Mouse (Mus musculus) Patski (cell line): ENCODE measurements at regions not wholly inside any gene's neighbourhood (a gene's known extent, or its start where the extent isn't known, plus 50 kb on each side); places are given as distances from the start of the nearest gene placed in this dataset.
A peak's percentile ranks its signal among the peaks of the same experiment; 100 is the strongest.

Source experiments
- ATAC-seq: fragments of 100-300 bp; one replicate; pipeline ENCODE4 v1.8.0; 2021
- CTCF ChIA-PET: fragments of 350-600 bp; sonication (Branson Sonifier 250); formaldehyde crosslinking; loops from one replicate; lab custom pipeline; 2022; ENCODE audit warnings: inconsistent platforms; lab: Charles Lee
- POLR2A ChIA-PET: fragments of 350-600 bp; sonication (Branson Sonifier 250); formaldehyde crosslinking; loops from one replicate; lab custom pipeline; 2022; ENCODE audit warnings: antibody characterized with exemption, inconsistent platforms; lab: Charles Lee
- DNase-seq: peaks from one replicate; pipeline ENCODE4 v3.0.0-alpha.2; 2011; ENCODE audit warnings: low read depth, low spot score
- H3K27me3 ChIP-seq: fragments of 371-371 bp; one replicate; pipeline ENCODE4 v1.5.1; 2021
- CTCF ChIP-seq: fragments of 100-300 bp; IDR thresholded peaks from one replicate; pipeline ENCODE4 v1.5.1; 2021
- in situ Hi-C: fragments of 300-500 bp; cut with MboI; formaldehyde crosslinking; loops from 3 replicates; pipeline ENCODE4 v1.11.1; 2018; ENCODE audit warnings: low pct_unique_long_range_greater_than_20kb, mixed read lengths

DNA sequence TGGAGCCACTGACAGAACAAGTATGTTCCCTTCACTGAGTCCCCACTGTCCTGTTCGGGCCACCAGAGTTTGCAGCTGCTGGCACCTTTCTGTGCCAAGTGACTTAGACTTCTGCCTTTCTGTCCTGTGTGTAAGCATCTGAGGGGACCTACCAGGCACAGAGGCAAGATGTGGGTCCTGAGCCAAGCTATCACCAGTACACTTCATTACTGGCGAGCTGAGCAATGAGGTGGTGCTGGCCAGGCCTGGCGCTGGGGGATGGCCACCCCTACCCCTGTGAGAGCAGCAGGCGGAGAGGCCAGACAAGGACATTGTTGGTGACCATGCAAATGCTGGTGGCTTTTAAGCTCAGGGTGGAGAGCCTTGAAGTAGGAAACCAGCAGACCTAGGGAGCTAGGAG lies 87.6 kb upstream of the Mrps6 start:
- in situ Hi-C loops = no loop called here
- no peak for DNase-seq
- ATAC-seq = no peak
- H3K27me3 ChIP-seq = no peaks in the 10 kb centered on the region
- no peak for TF ChIP-seq CTCF
- CTCF ChIA-PET = interaction anchor here (1.0 to 2.1 kb wide), 4 partner anchors 8 to 316 kb away, joined by 3 to 6 read pairs (median 3); no protein-coding TSS in a partner anchor
- POLR2A ChIA-PET = interaction anchor here (0.8 to 1.2 kb wide), 4 partner anchors 24 to 92 kb away, joined by 3 to 4 read pairs (median 3); no protein-coding TSS in a partner anchor

DNA sequence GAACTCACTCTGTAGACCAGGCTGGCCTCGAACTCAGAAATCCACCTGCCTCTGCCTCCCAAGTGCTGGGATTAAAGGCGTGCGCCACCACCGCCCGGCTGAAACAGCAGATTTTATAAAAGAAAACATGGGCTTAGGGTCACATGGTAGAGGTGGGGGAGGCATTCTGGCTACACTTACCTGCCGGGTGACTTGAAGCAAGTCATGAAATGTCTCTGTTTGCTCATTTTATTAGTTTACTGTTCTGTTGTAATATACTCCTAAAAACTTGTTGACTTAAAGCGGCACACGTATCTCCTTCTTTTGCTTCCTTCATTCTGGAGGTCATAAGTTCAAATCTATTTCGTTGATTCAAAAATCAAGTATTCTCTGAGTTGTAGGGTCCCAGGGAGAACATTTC lies 84.9 kb upstream of the Mrps6 start:
- in situ Hi-C loops = no loop called here
- POLR2A ChIA-PET = no interaction called here

DNA sequence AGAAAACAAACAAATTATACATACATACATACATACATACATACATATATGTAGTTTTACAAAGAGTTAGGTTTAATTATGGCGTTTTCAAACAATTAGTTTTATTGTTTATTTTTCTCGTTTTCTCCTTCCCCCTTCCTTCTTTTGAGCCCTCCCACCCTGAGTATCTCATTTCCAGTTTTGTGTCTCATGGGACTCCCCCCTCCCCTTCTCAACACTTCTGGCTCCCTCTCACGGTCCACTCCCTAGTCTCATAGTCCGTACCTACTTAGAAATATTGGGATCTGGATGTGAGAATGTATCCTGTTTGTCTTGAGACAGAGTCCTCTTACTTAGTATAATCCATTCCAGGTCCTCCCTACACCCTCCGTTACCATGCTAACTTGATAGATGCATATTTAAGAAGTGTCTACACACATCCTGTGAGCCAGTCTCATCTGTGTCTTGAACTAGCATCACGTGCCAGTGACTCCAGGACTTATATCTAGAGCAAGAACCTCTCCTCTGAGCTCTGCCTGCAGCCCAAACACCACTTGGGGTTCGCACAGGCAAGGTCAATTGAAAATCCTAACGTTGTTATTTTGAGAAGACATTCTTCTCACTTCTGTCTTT lies 81.8 kb upstream of the Mrps6 start:
- POLR2A ChIA-PET = no interaction called here
- ATAC-seq (no peak), DNase-seq (no peak)
- CTCF ChIA-PET = no interaction called here
- no peak for TF ChIP-seq CTCF
- H3K27me3 ChIP-seq = no peaks in the 10 kb centered on the region
- in situ Hi-C loops = no loop called here

More for the DNA sequence above, 84.9 kb upstream of the Mrps6 start:
- ATAC-seq (no peak), DNase-seq (no peak)
- no peak for TF ChIP-seq CTCF
- CTCF ChIA-PET = interaction anchor here (1.3 kb wide), 1 partner anchor 19 kb away, joined by 3 read pairs; no protein-coding TSS in a partner anchor
- no peaks in the 10 kb centered on the region for H3K27me3 ChIP-seq

DNA sequence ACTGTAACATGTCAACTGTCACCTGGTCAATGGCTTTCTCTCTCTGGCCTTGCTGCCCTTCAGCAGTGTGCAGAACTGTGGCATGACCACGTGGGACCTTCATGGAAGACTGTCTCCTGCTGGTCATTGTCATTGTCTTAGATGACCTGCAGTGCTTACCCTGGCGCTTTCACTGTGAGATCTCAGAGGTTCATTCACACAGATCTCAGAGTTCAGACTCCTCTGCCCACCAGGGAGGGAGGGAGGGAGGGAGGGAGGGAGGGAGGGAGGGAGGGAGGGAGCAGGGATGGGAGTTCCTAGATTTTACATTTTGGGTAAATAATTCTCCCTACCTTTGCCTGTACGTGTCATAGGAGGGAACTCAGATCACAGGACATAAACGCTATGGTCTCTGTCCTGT lies 79.6 kb upstream of the Mrps6 start:
- ChIA-PET CTCF (interaction anchor here (1.2 to 2.0 kb wide), 3 partner anchors 9 to 308 kb away, joined by 3 to 6 read pairs (median 4); no protein-coding TSS in a partner anchor), POLR2A (no interaction called here)
- no peak for ATAC-seq
- DNase-seq = no peak
- H3K27me3 ChIP-seq = no peaks in the 10 kb centered on the region
- in situ Hi-C loops = no loop called here
- no peak for TF ChIP-seq CTCF

DNA sequence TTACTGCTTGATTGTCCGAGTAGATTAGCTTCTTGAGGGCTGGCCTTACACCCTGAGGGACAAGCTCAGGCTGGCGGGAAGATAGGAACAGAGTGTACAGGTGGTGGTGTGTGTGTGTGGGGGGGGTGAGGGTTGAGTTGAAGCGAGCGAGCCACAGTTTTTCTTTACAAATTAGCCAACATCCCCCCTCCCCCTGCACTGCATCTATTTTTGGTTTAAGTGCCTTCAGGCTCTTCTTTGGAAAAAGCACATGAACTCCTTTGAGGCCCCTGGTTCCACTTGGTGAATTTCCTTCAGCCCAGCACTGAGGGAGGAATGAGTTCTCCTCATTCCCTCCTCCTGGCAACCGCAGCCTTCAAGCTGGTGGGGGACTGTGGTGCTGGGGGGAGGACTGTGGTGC lies 79.2 kb upstream of the Mrps6 start:
- no peaks in the 10 kb centered on the region for H3K27me3 ChIP-seq
- ATAC-seq (peak; percentile 78), DNase-seq (peak; percentile 85)
- no peak for TF ChIP-seq CTCF
- ChIA-PET CTCF (interaction anchor here (1.2 to 2.0 kb wide), 3 partner anchors 9 to 308 kb away, joined by 3 to 6 read pairs (median 4); no protein-coding TSS in a partner anchor), POLR2A (interaction anchor here (0.6 kb wide), 1 partner anchor 625 kb away, joined by 3 read pairs; no protein-coding TSS in a partner anchor)
- in situ Hi-C loops = no loop called here

DNA sequence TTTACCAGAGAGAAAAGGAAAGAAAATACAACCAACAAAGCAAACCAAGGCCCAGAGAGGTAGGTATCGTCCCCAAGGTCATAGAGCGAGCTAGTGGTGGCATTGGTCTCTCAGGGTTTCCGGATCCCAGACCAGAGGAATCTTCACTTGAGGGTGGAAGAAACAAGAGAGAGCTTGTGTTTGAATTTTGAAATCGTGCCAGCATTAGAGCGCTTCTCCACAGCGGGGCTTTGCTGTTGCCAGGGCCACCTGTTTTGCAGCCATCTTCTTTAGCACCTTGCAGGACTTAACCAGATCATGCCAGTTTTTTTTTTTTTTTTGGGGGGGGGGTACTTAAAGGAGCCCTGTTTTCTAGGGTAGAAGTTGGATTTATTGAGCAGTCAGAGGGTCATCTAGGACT lies 77.6 kb upstream of the Mrps6 start:
- no peak for DNase-seq
- ATAC-seq = no peak
- in situ Hi-C loops = no loop called here
- no peak for TF ChIP-seq CTCF
- CTCF ChIA-PET = no interaction called here
- H3K27me3 ChIP-seq = no peaks in the 10 kb centered on the region
- POLR2A ChIA-PET = interaction anchor here (0.5 to 0.9 kb wide), 4 partner anchors 11 to 251 kb away, joined by 3 to 7 read pairs (median 6); partner anchors contain the start of gene Itsn1

DNA sequence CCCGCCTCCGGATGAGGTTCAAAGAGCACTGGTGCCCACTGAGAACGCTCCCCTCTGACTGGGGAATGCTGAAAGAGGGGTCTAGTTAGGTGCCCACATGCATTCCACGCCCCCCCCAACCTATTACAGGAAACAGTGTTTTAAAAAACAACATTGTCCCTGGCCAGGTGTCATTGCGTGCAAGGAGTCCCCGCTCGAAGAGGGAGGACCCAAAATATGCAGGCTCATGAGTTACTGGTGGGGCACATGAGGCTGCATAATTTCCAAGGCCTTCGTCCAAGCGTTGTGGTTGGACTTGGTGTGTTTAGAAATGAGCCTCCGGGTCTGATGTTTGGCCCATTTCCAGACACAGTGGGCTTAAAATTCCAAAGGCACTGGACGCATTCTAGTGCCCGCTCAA lies 72.9 kb upstream of the Mrps6 start:
- no peak for TF ChIP-seq CTCF
- no peak for DNase-seq
- ATAC-seq = no peak
- ChIA-PET POLR2A (no interaction called here), CTCF (no interaction called here)
- no peaks in the 10 kb centered on the region for H3K27me3 ChIP-seq
- in situ Hi-C loops = no loop called here

DNA sequence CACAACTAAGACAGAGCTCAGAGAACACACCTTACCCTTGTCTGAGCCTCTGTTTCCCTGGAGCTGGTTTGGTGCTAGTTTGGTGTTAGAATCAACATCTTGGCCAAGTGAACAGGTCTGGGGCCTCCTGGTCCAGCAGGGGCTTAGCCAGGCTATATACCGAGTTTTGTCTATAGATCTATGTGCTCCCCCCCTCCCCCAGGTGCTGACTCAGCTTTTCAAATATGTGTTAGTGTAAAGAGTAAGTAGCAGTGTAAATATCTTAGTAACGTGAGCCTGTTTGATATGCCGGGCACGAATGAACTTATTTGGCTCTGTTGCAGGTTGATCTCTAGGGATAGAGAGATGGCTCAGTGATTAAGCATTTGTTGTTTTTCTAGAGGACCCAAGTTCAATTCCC lies 68.7 kb upstream of the Mrps6 start:
- H3K27me3 ChIP-seq = no peaks in the 10 kb centered on the region
- ChIA-PET CTCF (interaction anchor here (2.2 kb wide), 1 partner anchor 27 kb away, joined by 4 read pairs; no protein-coding TSS in a partner anchor), POLR2A (no interaction called here)
- no peak for TF ChIP-seq CTCF
- ATAC-seq = no peak
- in situ Hi-C loops = no loop called here
- no peak for DNase-seq

DNA sequence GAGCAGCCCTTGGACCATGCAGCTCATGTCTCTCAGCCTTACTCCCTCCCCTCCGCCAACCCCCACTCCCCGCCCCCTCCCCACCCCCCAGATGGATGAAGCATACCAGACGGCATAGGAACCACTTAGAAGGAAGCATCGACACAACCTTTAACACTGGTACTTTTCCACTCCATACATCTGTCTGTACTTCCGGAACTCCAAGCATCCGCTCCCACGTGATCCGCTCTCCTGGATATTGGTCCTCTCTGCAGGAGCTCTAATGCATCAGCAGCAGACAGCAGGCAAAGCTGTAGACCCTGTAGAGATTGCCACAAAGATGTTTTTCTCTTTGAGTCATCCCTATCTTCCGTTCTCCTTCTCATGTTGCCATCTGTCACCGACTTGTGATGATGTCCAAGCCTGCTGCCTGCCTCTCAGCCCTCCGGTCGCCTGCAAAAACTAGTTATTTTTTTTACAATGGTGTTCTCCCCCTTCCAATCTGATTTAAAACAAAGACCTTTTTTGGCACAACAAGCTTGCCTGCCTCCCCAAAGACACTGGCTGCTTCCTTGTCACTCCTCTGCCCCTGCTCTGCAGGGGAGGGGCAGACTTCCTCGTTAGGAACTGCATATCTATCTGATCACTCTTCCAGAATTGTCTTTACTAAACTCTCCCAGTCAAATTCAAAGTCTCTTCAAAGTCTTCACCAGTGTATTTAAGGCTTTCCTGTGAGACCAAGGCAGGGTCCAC lies 62.4 kb upstream of the Mrps6 start:
- CTCF ChIA-PET = no interaction called here

DNA sequence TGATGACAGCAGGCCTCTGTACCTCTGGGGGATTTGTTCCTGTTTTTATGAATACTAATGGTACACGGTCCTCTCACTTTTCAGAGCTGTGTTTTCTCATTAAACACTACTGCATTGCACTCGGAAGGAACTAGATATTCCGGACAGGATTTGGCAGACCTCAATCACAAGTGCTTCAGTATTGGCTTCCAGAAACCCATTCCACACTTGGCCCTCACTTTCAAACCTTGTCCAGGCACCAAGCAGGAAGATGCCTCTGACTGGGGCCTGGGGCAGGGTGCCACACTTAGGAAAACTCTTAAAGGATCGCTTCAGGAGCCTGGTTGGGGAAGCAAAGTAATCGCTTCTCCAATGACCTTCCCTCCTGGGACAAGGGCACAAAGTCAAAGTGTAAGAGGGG lies 50.7 kb upstream of the Mrps6 start:
- in situ Hi-C loops = no loop called here
- H3K27me3 ChIP-seq = no peaks in the 10 kb centered on the region
- ChIA-PET CTCF (no interaction called here), POLR2A (no interaction called here)
- no peak for DNase-seq
- ATAC-seq = no peak
- no peak for TF ChIP-seq CTCF

More for the DNA sequence above, 62.4 kb upstream of the Mrps6 start:
- POLR2A ChIA-PET = interaction anchor here (0.7 kb wide), 1 partner anchor 25 kb away, joined by 3 read pairs; no protein-coding TSS in a partner anchor
- in situ Hi-C loops = no loop called here
- ATAC-seq (peak; percentile 62), DNase-seq (peak; percentile 27)
- no peak for TF ChIP-seq CTCF
- H3K27me3 ChIP-seq = no peaks in the 10 kb centered on the region
